Mouse (Mus musculus) adrenal gland, postnatal 25 days (tissue): ENCODE measurements around the gene Ap1s1. TPM values are rescaled to one million over a fixed set of nuclear protein-coding genes. Genes with fewer than 3 reads are reported as not detected.

Experiments used
- DNase-seq: peaks from one replicate; pipeline ENCODE4 v3.0.0; 2021; ENCODE audit warnings: mixed read lengths
- total RNA-seq: library from RNA; stranded (reverse); gene quantifications from 2 replicates; pipeline ENCODE4 v1.2.3, GENCODE M21; 2021

Gene Ap1s1
- total RNA-seq, 1 experiment from 2014 or later = 97.4 TPM

GRCm38 (mm10) chr5:137065454-137065853 is 19.5 kb upstream of the Ap1s1 start:
- no peak for DNase-seq

- no peak for DNase-seq
Observed at GRCm38 (mm10) chr5:137062601-137063000, 16.7 kb upstream of the Ap1s1 start.

GRCm38 (mm10) chr5:137061809-137062481 is 16.0 kb upstream of the Ap1s1 start:
- DNase-seq = peak; percentile 69

- no peak for DNase-seq
Observed at GRCm38 (mm10) chr5:137054873-137055272, 8.9 kb upstream of the Ap1s1 start.

GRCm38 (mm10) chr5:137054299-137054698 is 8.4 kb upstream of the Ap1s1 start:
- DNase-seq = no peak

GRCm38 (mm10) chr5:137051914-137052505 is 6.1 kb upstream of the Ap1s1 start:
- no peak for DNase-seq

- no peak for DNase-seq
Observed at GRCm38 (mm10) chr5:137051125-137051524, 5.2 kb upstream of the Ap1s1 start.

GRCm38 (mm10) chr5:137046991-137047390 is 1.1 kb upstream of the Ap1s1 start:
- DNase-seq = no peak

GRCm38 (mm10) chr5:137046324-137046718 is 386 bp upstream of the Ap1s1 start:
- no peak for DNase-seq

GRCm38 (mm10) chr5:137043997-137044396 is 1.9 kb downstream of the Ap1s1 start:
- DNase-seq = no peak

GRCm38 (mm10) chr5:137041442-137041841 is 4.5 kb downstream of the Ap1s1 start:
- no peak for DNase-seq

GRCm38 (mm10) chr5:137039453-137039852 is 6.5 kb downstream of the Ap1s1 start:
- DNase-seq = no peak

GRCm38 (mm10) chr5:137036211-137036610 is 9.7 kb downstream of the Ap1s1 start:
- DNase-seq = no peak

GRCm38 (mm10) chr5:137032641-137033074 is 13.3 kb downstream of the Ap1s1 start:
- DNase-seq = peak; percentile 97

GRCm38 (mm10) chr5:137032033-137032421 is 13.9 kb downstream of the Ap1s1 start:
- DNase-seq = no peak

- DNase-seq = peak; percentile 59
Observed at GRCm38 (mm10) chr5:137031076-137032032, 14.6 kb downstream of the Ap1s1 start.

GRCm38 (mm10) chr5:137030416-137030810 is 15.5 kb downstream of the Ap1s1 start:
- DNase-seq = no peak

GRCm38 (mm10) chr5:137029643-137030415 is 16.1 kb downstream of the Ap1s1 start:
- peak; percentile 97 for DNase-seq

GRCm38 (mm10) chr5:137029273-137029585 is 16.7 kb downstream of the Ap1s1 start:
- DNase-seq = no peak

- no peak for DNase-seq
Observed at GRCm38 (mm10) chr5:137028561-137029272, 17.2 kb downstream of the Ap1s1 start.

- no peak for DNase-seq
Observed at GRCm38 (mm10) chr5:137026092-137026491, 19.8 kb downstream of the Ap1s1 start, which contains the start of gene Vgf. Gene Vgf, plus strand, starts transcription at chr5:137026392.
